Mouse (Mus musculus) embryonic facial prominence, embryonic 14.5 days (tissue): ENCODE results near the gene Bard1. TPM values are rescaled to one million over a fixed set of nuclear protein-coding genes. Genes with fewer than 3 reads are reported as not detected.

ENCODE experiments used
- ATAC-seq: fragments of 200-750 bp; cut with Nextera tagmentation; 2 replicates; pipeline ENCODE4 v1.8.0; 2017; ENCODE audit warnings: low read depth, moderate number of reproducible peaks, moderate TSS enrichment
- DNase-seq: peaks from one replicate; pipeline ENCODE4 v3.0.0-alpha.2; 2015; ENCODE audit warnings: low spot score
- H3K27ac ChIP-seq: fragments of 300-500 bp; sonication (generic); replicated peaks from 2 replicates; pipeline ENCODE4 v1.5.1; 2014; ENCODE audit warnings: low read depth, mild to moderate bottlenecking, low read length, moderate library complexity
- H3K27me3 ChIP-seq: fragments of 300-500 bp; sonication (generic); replicated peaks from 2 replicates; pipeline ENCODE4 v1.6.1; 2014; ENCODE audit warnings: low read length; ENCODE audit not compliant: control insufficient read depth, insufficient read depth
- H3K36me3 ChIP-seq: fragments of 300-500 bp; sonication (generic); 2 replicates; pipeline ENCODE4 v1.6.1; 2014; ENCODE audit warnings: low read length, mixed read lengths; ENCODE audit not compliant: control insufficient read depth, insufficient read depth
- H3K4me1 ChIP-seq: fragments of 300-500 bp; sonication (generic); 2 replicates; pipeline ENCODE4 v1.6.1; 2014; ENCODE audit warnings: antibody characterized with exemption, low read length; ENCODE audit not compliant: control insufficient read depth, insufficient read depth
- H3K4me2 ChIP-seq: fragments of 300-500 bp; sonication (generic); 2 replicates; pipeline ENCODE4 v1.6.1; 2014; ENCODE audit warnings: low read depth, mild to moderate bottlenecking, low read length, moderate library complexity, mixed read lengths
- H3K4me3 ChIP-seq: fragments of 300-500 bp; sonication (generic); 2 replicates; pipeline ENCODE4 v1.5.1; 2014; ENCODE audit warnings: low read depth, mild to moderate bottlenecking, low read length
- H3K9ac ChIP-seq: fragments of 300-500 bp; sonication (generic); 2 replicates; pipeline ENCODE4 v1.6.1; 2014; ENCODE audit warnings: low read depth, mild to moderate bottlenecking, low read length, moderate library complexity, mixed read lengths
- H3K9me3 ChIP-seq: fragments of 300-500 bp; sonication (generic); 2 replicates; pipeline ENCODE4 v1.6.1; 2016; ENCODE audit warnings: low read length; ENCODE audit not compliant: control insufficient read depth
- WGBS: fragments of 180-500 bp; shearing (Covaris S2); extraction: QIAGEN DNeasy Blood & Tissue Kit; methylation state at CpG from one replicate; pipeline ENCODE4 v1.1.7; 2014; 5-methylcytosine and 5-hydroxymethylcytosine counted together
- polyA plus RNA-seq: library from polyadenylated mRNA; unstranded; fragments of >200 nt; fragmentation: Nextera tagmentation; extraction: Ambion mirVana; gene quantifications from 2 replicates; pipeline ENCODE4 v1.2.1, GENCODE M21; 2014

Gene Bard1
- polyA plus RNA-seq, 1 experiment from 2014 or later, result 1.6 TPM

DNA sequence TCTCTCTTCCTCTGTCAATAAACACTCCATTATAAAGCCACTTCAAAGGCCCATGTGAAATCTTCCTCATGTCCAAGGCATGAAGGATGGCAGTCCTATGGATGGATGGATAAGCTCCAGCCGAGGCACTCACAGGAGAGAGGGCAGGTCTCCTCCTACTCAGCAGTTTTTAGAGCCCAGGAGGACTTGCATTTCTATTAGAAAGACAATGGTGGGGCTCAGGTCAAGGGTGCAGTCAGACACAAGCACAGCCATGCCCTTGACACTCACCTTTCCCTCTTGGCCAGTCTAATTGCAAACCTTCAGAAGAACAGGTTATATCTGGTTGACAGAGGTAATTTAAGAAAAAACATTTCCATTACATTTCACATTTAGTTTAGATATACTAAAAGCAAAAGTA, 67.4 kb downstream of the Bard1 start:
- Histone ChIP-seq H3K4me1 (no peaks in the 10 kb centered on the region), H3K27ac (no peak overlapping the region), H3K27me3 (no peaks in the 10 kb centered on the region), H3K4me3 (no peak overlapping the region), H3K9ac (no peak overlapping the region), H3K9me3 (no peaks in the 10 kb centered on the region), H3K36me3 (peaks cover under 1% of the 10 kb centered on the region; the same call in 1 of the 2 replicates), H3K4me2 (no peak overlapping the region)
- DNase-seq, result no peak
- ATAC-seq, result no peak
- 71% methylated on average over 1 of the region's 1 CpGs for WGBS

GRCm38 (mm10) chr1:71022766-71023165, 80.2 kb downstream of the Bard1 start:
- no peak overlapping the region for H3K4me2 ChIP-seq
- WGBS, result 81% methylated on average over 5 of the region's 5 CpGs
- H3K4me1 ChIP-seq, result no peaks in the 10 kb centered on the region
- no peak for DNase-seq
- H3K36me3 ChIP-seq, result no peaks in the 10 kb centered on the region; the same call in 1 of the 2 replicates
- no peak for ATAC-seq
- no peak overlapping the region for H3K27ac ChIP-seq
- H3K4me3 ChIP-seq, result no peak overlapping the region
- no peaks in the 10 kb centered on the region for H3K27me3 ChIP-seq
- H3K9ac ChIP-seq, result no peak overlapping the region
- H3K9me3 ChIP-seq, result no peaks in the 10 kb centered on the region

DNA sequence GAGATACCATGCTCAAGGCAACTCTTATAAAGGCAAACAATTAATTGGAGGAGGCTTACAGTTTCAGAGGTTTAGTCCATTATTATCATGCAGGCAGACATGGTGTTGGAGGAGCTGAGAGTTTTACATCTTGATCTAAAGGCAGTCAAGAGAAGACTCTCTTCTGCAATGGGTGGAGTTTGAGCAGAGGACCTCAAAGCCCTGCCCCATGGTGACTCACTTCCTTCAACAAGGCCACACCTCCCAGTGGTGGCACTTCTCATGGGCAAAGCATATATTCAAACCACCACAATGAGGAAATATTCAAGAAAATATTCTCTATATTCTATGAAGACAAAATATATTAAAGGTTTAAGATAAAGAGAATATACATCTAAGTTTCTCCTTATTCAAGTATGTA, 88.6 kb downstream of the Bard1 start:
- H3K4me3 ChIP-seq, result no peak overlapping the region
- no peak for ATAC-seq
- no peak for DNase-seq
- H3K27ac ChIP-seq, result no peak overlapping the region
- H3K9ac ChIP-seq, result no peak overlapping the region
- H3K36me3 ChIP-seq, result no peaks in the 10 kb centered on the region
- no peak overlapping the region for H3K4me2 ChIP-seq
- no peaks in the 10 kb centered on the region for H3K27me3 ChIP-seq
- no peaks in the 10 kb centered on the region for H3K9me3 ChIP-seq
- H3K4me1 ChIP-seq, result no peaks in the 10 kb centered on the region

DNA sequence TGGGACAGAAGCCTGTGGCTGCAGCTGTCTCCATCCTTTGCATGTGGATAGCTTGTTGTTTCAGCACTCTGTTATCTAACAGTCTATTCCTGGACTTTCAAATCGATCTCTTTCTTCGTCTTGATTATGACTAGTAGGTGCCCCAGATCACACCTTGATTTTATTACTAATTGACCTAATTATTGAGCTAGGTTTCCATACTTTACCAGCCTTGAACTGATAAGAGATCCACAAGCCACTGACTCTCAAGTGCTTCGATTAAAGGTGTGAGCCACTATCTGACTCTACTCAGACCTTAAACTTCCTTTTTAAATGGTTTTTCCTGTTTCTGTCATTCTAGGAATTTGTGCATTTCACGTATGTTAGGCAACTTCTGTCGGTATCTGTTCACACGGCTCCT, 96.9 kb downstream of the Bard1 start:
- Histone ChIP-seq H3K4me3 (no peak overlapping the region), H3K9ac (no peak overlapping the region), H3K9me3 (no peaks in the 10 kb centered on the region), H3K36me3 (no peaks in the 10 kb centered on the region), H3K27me3 (no peaks in the 10 kb centered on the region), H3K4me1 (no peaks in the 10 kb centered on the region), H3K4me2 (no peak overlapping the region), H3K27ac (no peak overlapping the region)
- no peak for DNase-seq
- 83% methylated on average over 6 of the region's 6 CpGs for WGBS
- ATAC-seq, result no peak

DNA sequence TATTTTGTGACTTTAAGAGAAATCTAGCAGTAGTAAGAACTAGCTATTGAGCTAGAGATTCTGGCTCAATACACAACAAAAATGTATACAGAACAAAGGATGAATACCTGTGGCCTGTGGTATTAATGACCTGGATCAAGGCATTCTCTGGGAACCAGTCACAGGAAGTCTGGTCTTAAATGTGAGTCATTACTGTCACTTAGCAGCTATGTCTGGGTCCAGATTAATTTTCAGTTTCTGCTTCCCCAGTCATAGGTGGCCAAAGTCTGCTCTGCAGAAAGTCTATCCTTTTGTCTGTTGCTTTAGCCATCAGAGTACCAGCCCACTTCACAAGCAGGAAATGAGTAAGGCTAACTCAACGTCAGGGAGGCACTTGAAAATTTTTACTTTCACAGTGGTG, 98.8 kb downstream of the Bard1 start:
- no peaks in the 10 kb centered on the region for H3K27me3 ChIP-seq
- no peak overlapping the region for H3K4me3 ChIP-seq
- no peak overlapping the region for H3K4me2 ChIP-seq
- H3K9me3 ChIP-seq, result no peaks in the 10 kb centered on the region
- 36% methylated on average over 1 of the region's 1 CpGs for WGBS
- H3K4me1 ChIP-seq, result no peaks in the 10 kb centered on the region
- ATAC-seq (no peak), DNase-seq (no peak)
- H3K36me3 ChIP-seq, result no peaks in the 10 kb centered on the region
- H3K9ac ChIP-seq, result no peak overlapping the region
- no peak overlapping the region for H3K27ac ChIP-seq

GRCm38 (mm10) chr1:71003741-71004140, 99.2 kb downstream of the Bard1 start:
- Histone ChIP-seq H3K4me3 (no peak overlapping the region), H3K9me3 (no peaks in the 10 kb centered on the region), H3K27me3 (no peaks in the 10 kb centered on the region), H3K9ac (no peak overlapping the region), H3K4me1 (no peaks in the 10 kb centered on the region), H3K4me2 (no peak overlapping the region), H3K36me3 (no peaks in the 10 kb centered on the region), H3K27ac (no peak overlapping the region)
- DNase-seq, result no peak
- ATAC-seq, result no peak
- 61% methylated on average over 1 of the region's 1 CpGs for WGBS

GRCm38 (mm10) chr1:70997377-70997993, 105.5 kb downstream of the Bard1 start:
- WGBS, result 44% methylated on average over 10 of the region's 10 CpGs
- no peaks in the 10 kb centered on the region for H3K9me3 ChIP-seq
- H3K27ac ChIP-seq, result no peak overlapping the region
- peak; percentile 23 for DNase-seq
- no peak overlapping the region for H3K9ac ChIP-seq
- H3K4me2 ChIP-seq, result no peak overlapping the region
- H3K36me3 ChIP-seq, result no peaks in the 10 kb centered on the region
- H3K4me3 ChIP-seq, result no peak overlapping the region
- H3K4me1 ChIP-seq, result no peaks in the 10 kb centered on the region
- no peak for ATAC-seq
- H3K27me3 ChIP-seq, result no peaks in the 10 kb centered on the region

DNA sequence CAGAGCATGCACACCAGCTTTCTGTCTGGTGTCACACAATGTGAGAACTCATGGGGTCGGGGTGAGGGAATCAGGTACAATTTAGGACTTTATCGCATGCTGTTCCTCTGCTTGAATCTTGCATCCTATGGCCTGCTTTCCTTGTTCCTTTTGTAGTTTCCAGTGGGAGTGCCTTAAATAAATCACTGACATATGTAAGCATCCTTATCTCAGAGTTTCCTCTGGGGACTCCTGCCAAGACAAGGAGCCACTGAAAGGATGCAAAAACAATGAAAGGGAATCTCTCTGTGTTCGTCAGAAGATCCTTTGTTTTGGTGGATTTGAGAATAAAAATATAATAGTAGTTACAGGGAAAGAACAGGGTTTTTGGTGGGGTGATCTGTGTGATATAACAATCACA, 106.2 kb downstream of the Bard1 start:
- no peak overlapping the region for H3K9ac ChIP-seq
- no peaks in the 10 kb centered on the region for H3K4me1 ChIP-seq
- DNase-seq (no peak), ATAC-seq (no peak)
- no peak overlapping the region for H3K4me3 ChIP-seq
- no peak overlapping the region for H3K4me2 ChIP-seq
- no peak overlapping the region for H3K27ac ChIP-seq
- no peaks in the 10 kb centered on the region for H3K36me3 ChIP-seq
- no peaks in the 10 kb centered on the region for H3K9me3 ChIP-seq
- no peaks in the 10 kb centered on the region for H3K27me3 ChIP-seq
- 51% methylated on average over 3 of the region's 3 CpGs for WGBS
